Mouse (Mus musculus): ENCODE results near the gene Tac2.
"Not testable (repeated sequence)": the region's sequence is repeated elsewhere in the genome, so short reads cannot be mapped to it uniquely, and the experiment has no call there.

Gene Tac2

GRCm38 (mm10) chr10:127759181-127760110, 35.2 kb downstream of the Tac2 start, which contains the start of the genes Rdh1 and Rdh16f1:
Rdh1 (plus strand) TSS chr10:127759721.
Rdh16f1 (plus strand) TSS chr10:127759787.
- no peak for DNase-seq (ENCODE audit: low spot score)

GRCm38 (mm10) chr10:127762926-127763325, 38.6 kb downstream of the Tac2 start:
- DNase-seq (ENCODE audit: low spot score), result not testable (repeated sequence)

GRCm38 (mm10) chr10:127763914-127764680, 39.8 kb downstream of the Tac2 start:
- no peak for DNase-seq (ENCODE audit: low spot score)

GRCm38 (mm10) chr10:127766564-127766963, 42.3 kb downstream of the Tac2 start:
- DNase-seq (ENCODE audit: low spot score), result no peak

GRCm38 (mm10) chr10:127776011-127776410, 51.7 kb downstream of the Tac2 start, which contains the start of gene Rdh9:
Rdh9 (plus strand) TSS chr10:127776386.
- no peak for DNase-seq (ENCODE audit: low spot score)
